In the genomic region with DNA sequence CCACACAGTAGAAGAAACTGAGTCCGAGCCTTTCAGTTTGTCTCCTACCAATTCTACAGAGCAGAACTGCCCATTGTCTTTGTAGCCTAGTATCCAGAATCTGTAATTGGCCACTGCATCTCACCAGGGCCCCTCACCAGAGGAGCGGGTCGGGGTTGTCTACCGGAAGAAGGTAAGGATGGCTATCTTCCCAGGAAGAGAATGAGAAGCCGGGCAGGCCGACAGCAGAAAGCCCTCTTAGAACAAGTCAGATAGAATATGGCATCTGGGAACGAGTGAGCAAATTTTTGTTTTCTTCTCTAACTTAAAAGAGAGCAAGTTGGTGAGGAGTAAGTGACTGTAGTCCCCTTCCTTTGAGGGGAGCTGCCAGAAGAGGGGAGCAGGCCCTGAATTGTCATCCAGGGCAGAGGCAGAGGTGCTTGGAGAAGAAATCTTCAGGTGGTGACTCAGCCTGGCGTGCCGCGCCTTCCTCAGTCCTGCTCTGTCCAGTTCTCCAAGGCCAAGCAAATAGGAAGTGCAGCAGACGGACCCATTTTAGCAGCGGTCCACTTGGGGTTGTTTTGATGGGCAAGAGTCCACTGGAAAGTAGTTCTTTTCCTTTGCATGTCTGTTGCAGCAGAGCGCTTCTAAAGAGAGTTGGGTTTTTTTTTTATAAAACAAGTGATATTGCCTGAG, we compare ENCODE assay signal across 21 mouse cellular contexts. TPM values are rescaled to one million over a fixed set of nuclear protein-coding genes. Genes with fewer than 3 reads are reported as not detected.
A peak's percentile ranks its signal among the peaks of the same experiment; 100 is the strongest.
DNase-seq lines count a peak whose midpoint lies in the region; ATAC-seq and TF ChIP-seq lines count a peak whose summit lies in the region.
"Had no signal": no experiment of that assay in that cellular context is flagged by ENCODE, and none has a peak within 500 bp of the region (broad histone marks: within the 10 kb centered on the region; RNA-seq: fewer than 3 reads in every experiment).

No protein-coding gene starts in this region.

- no peak overlapping the region for H3K27ac ChIP-seq in kidney, adult 2 months (ENCODE audit: insufficient read depth, low read depth, low read length)
- no peak overlapping the region for H3K27ac ChIP-seq in kidney, embryonic 15.5 days
- H3K27ac ChIP-seq: embryonic facial prominence, embryonic 10.5 days; embryonic facial prominence, embryonic 12.5 days; forebrain, embryonic 13.5 days had no signal

- H3K9me3 ChIP-seq in kidney, embryonic 15.5 days (replicated peaks), result no peaks in the 10 kb centered on the region
- H3K9me3 ChIP-seq: embryonic facial prominence, embryonic 10.5 days; embryonic facial prominence, embryonic 12.5 days; forebrain, embryonic 13.5 days had no signal

- peak; percentile 33 to 61 for DNase-seq in adrenal gland, adult (ENCODE audit: inconsistent age in 2 of 2, low spot score in 1 of 2)
- DNase-seq in adrenal gland, adult 18-20 months (ENCODE audit: low spot score in 2 of 2), result no peak
- DNase-seq in kidney, adult 2 months, result peak; percentile 23
- peak; percentile 47 for DNase-seq in 3T3-L1 (ENCODE audit: low read depth, low spot score)
- DNase-seq in adipocyte (ENCODE audit: low spot score), result peak; percentile 24
- no peak for DNase-seq in cerebellum, adult 11-12 months
- DNase-seq: adrenal gland, adult 2 months; adrenal gland, postnatal 10 days; adrenal gland, postnatal 25 days; cerebellum, adult 11 months; cerebellum, adult 2 months; cerebellum, adult 9-10 months; cerebellum, postnatal 10 days; cerebellum, postnatal 25 days had no signal

- H3K27me3 ChIP-seq in kidney, adult 2 months (replicated peaks; ENCODE audit: control insufficient read depth, insufficient read depth, low read length), result no peaks in the 10 kb centered on the region
- H3K27me3 ChIP-seq in kidney, embryonic 15.5 days, result no peaks in the 10 kb centered on the region
- H3K27me3 ChIP-seq: embryonic facial prominence, embryonic 12.5 days; forebrain, embryonic 13.5 days; Patski had no signal

- no peak overlapping the region for H3K4me2 ChIP-seq in kidney, embryonic 15.5 days
- H3K4me2 ChIP-seq: embryonic facial prominence, embryonic 12.5 days; forebrain, embryonic 13.5 days had no signal

- TF ChIP-seq POLR2A in kidney, adult 2 months (IDR thresholded peaks at IDR 0.05; ENCODE audit: low read depth, low read length), result no peak

- no peak for ATAC-seq in kidney, embryonic 15.5 days (replicated peaks; ENCODE audit: low FRiP score)
- ATAC-seq: activated CD4-positive, CD25-positive, alpha-beta regulatory T cell, adult 4 months; forebrain, embryonic 13.5 days; forebrain, embryonic 16.5 days; Patski had no signal

- no peaks in the 10 kb centered on the region for H3K36me3 ChIP-seq in kidney, adult 2 months (ENCODE audit: control insufficient read depth, insufficient read depth, low read length)
- no peaks in the 10 kb centered on the region for H3K36me3 ChIP-seq in kidney, embryonic 15.5 days
- H3K36me3 ChIP-seq: embryonic facial prominence, embryonic 10.5 days; embryonic facial prominence, embryonic 12.5 days had no signal

- H3K9ac ChIP-seq in kidney, embryonic 15.5 days, result no peak overlapping the region
- H3K9ac ChIP-seq: embryonic facial prominence, embryonic 12.5 days; forebrain, embryonic 13.5 days had no signal

- H3K4me1 ChIP-seq in kidney, adult 2 months (ENCODE audit: control insufficient read depth, insufficient read depth, low read length), result no peaks in the 10 kb centered on the region
- no peaks in the 10 kb centered on the region for H3K4me1 ChIP-seq in kidney, embryonic 15.5 days
- H3K4me1 ChIP-seq: embryonic facial prominence, embryonic 10.5 days; embryonic facial prominence, embryonic 12.5 days; forebrain, embryonic 13.5 days had no signal

- WGBS in kidney, adult 2 months, result 88% methylated on average over 13 of the region's 13 CpGs
- WGBS in kidney, embryonic 15.5 days, result 88% methylated on average over 13 of the region's 13 CpGs

- no peak for TF ChIP-seq CTCF in kidney, adult 2 months (conservative IDR thresholded peaks at IDR 0.05; ENCODE audit: insufficient read depth, insufficient read length, low read depth, low read length)

- no peak overlapping the region for H3K4me3 ChIP-seq in kidney, adult 2 months (ENCODE audit: insufficient read depth, low read depth, low read length)
- H3K4me3 ChIP-seq in kidney, embryonic 15.5 days (replicated peaks), result no peak overlapping the region
- H3K4me3 ChIP-seq: embryonic facial prominence, embryonic 10.5 days; embryonic facial prominence, embryonic 12.5 days; forebrain, embryonic 13.5 days had no signal

RNA-seq across cellular contexts. Expression of gene Tgfbr1, which starts 22.5 kb away (rescaled TPM):
- total RNA-seq in adrenal gland, adult 18-20 months (2021), result 10 to 100 TPM; 33.4 to 42.4 TPM
- 8.7 and 10.8 TPM in 2 replicates for polyA plus RNA-seq in kidney, adult 2 months (2012; rRNA removed)
- polyA plus RNA-seq in kidney, embryonic 15.5 days (2015; fragmentation: Nextera tagmentation; extraction: Ambion mirVana), result 45.2 and 45.5 TPM in 2 replicates

Comparison
In these comparisons a context has a peak if more than half of its experiments do, and no peak if none do; other contexts are left out.
1. DNase-seq: peak in adrenal gland, adult (2 of 2), kidney, adult 2 months (single experiment), 3T3-L1 (single experiment) and adipocyte (single experiment); none in adrenal gland, adult 18-20 months (0 of 2) and cerebellum, adult 11-12 months (single experiment).